Mouse (Mus musculus) brain, embryonic 14.5 days (tissue): ENCODE results near the gene Fam189b.

ENCODE experiments used
- CTCF ChIP-seq: fragments of 200-500 bp; IDR thresholded peaks from 2 replicates; pipeline ENCODE4 v1.5.1; 2012; ENCODE audit warnings: inconsistent platforms, mild to moderate bottlenecking, moderate library complexity, borderline replicate concordance; ENCODE audit not compliant: insufficient read depth, insufficient read length; ENCODE audit errors: extremely low read depth
- POLR2A ChIP-seq: fragments of 200-500 bp; IDR thresholded peaks from 2 replicates; pipeline ENCODE4 v1.6.1; 2012; ENCODE audit warnings: mild to moderate bottlenecking, inconsistent platforms, borderline replicate concordance; ENCODE audit not compliant: poor library complexity, insufficient read depth, insufficient read length, severe bottlenecking; ENCODE audit errors: extremely low read depth

- TF ChIP-seq POLR2A (no peak), CTCF (no peak)
These were observed 1.0 kb upstream of the Fam189b start for GRCm38 (mm10) chr3:89181749-89182500.
